9 mouse cellular contexts compared by ENCODE assay signal in the genomic region with DNA sequence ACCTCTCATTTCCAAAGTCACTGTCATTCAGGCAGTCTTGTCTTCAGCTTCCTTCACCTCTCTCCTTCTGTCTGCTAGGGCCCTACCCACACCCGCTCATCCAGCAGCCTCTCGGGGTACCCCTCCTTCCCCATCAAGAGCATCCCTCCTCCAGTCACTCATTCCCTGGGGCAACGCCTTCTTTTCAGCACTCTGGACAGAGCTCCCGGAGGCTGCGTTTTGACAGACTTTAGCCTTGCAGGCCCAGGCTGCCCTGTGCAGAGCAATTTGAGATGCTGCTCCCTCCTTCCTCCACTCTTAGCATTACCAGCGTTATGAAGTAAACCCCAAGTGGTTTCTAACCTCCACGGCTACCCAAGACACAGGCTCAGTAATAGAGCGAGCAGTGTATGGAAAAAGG.
A peak's percentile ranks its signal among the peaks of the same experiment; 100 is the strongest.
DNase-seq lines count a peak whose midpoint lies in the region; TF ChIP-seq lines count a peak whose summit lies in the region.
"Had no signal": no experiment of that assay in that cellular context is flagged by ENCODE, and none has a peak within 500 bp of the region (broad histone marks: within the 10 kb centered on the region; RNA-seq: fewer than 3 reads in every experiment).

No protein-coding gene starts in this region.

- H3K36me3 ChIP-seq in hindbrain, embryonic 10.5 days, result no peaks in the 10 kb centered on the region
- H3K36me3 ChIP-seq: neural tube, embryonic 12.5 days had no signal

- peak; percentile 51 for DNase-seq in gastrocnemius, adult 2 months
- DNase-seq in gastrocnemius, adult 8-10 months (ENCODE audit: low spot score in 2 of 2), result no peak
- peak; percentile 22 for DNase-seq in c-Kit-positive CD71-positive TER-119-negative erythroid progenitor cells, embryonic 14.5 days (ENCODE audit: low read depth)
- DNase-seq in hindbrain, embryonic 10.5 days (ENCODE audit: low spot score), result peak; percentile 71
- DNase-seq in lung, adult 18-20 months, result peak; percentile 28 to 54
- peak; percentile 38 for DNase-seq in ovary, adult 18-20 months (ENCODE audit: low spot score)
- DNase-seq in spleen, adult 12 weeks (ENCODE audit: low spot score), result no peak
- no peak for DNase-seq in cerebellum, adult 11-12 months

- WGBS in hindbrain, embryonic 10.5 days, result 13% methylated on average over 8 of the region's 8 CpGs

- H3K9me3 ChIP-seq in hindbrain, embryonic 10.5 days, result no peaks in the 10 kb centered on the region
- H3K9me3 ChIP-seq: neural tube, embryonic 12.5 days had no signal

- no peak overlapping the region for H3K4me3 ChIP-seq in gastrocnemius, adult 2 months
- H3K4me3 ChIP-seq in hindbrain, embryonic 10.5 days, result no peak overlapping the region
- H3K4me3 ChIP-seq: neural tube, embryonic 12.5 days had no signal

- intact Hi-C loops in gastrocnemius, adult 2 months (cut with DNase I), result no loop called here

- no peaks in the 10 kb centered on the region for H3K27me3 ChIP-seq in hindbrain, embryonic 10.5 days (ENCODE audit: insufficient read depth, poor library complexity, severe bottlenecking)
- H3K27me3 ChIP-seq: neural tube, embryonic 12.5 days had no signal

- no peak overlapping the region for H3K27ac ChIP-seq in gastrocnemius, adult 2 months
- H3K27ac ChIP-seq in hindbrain, embryonic 10.5 days, result no peak overlapping the region
- H3K27ac ChIP-seq: neural tube, embryonic 12.5 days had no signal

- H3K4me1 ChIP-seq in hindbrain, embryonic 10.5 days (replicated peaks), result no peaks in the 10 kb centered on the region
- H3K4me1 ChIP-seq: neural tube, embryonic 12.5 days had no signal

- TF ChIP-seq CTCF in gastrocnemius, adult 2 months (IDR thresholded peaks at IDR 0.05), result no peak

Comparison
In these comparisons a context has a peak if more than half of its experiments do, and no peak if none do; other contexts are left out.
1. DNase-seq: peak in gastrocnemius, adult 2 months (single experiment), c-Kit-positive CD71-positive TER-119-negative erythroid progenitor cells, embryonic 14.5 days (single experiment), hindbrain, embryonic 10.5 days (single experiment), lung, adult 18-20 months (2 of 2) and ovary, adult 18-20 months (single experiment); none in gastrocnemius, adult 8-10 months (0 of 2), spleen, adult 12 weeks (single experiment) and cerebellum, adult 11-12 months (single experiment).